Comparison of ENCODE assay signal across 14 mouse cellular contexts in the genomic region with DNA sequence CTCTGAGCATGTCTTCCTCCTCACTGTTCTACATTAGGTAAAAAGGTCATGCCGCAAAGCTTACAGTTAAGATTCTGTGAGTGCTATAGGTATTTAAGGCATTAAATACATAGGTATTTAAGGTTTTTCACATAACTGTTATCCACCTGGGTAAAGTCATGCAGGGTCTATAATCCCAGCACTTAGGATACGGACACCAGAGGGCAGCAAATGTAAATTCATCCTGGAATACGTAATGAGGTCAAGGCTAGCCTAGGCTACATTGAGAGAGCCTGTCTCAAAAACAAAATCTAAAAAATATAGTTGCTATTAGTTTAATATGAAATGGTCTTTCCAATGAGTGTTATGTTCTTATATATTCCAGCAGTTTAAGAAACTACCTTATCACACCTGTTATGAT. TPM values are rescaled to one million over a fixed set of nuclear protein-coding genes. Genes with fewer than 3 reads are reported as not detected.
"Had no signal": no experiment of that assay in that cellular context is flagged by ENCODE, and none has a peak within 500 bp of the region (broad histone marks: within the 10 kb centered on the region; RNA-seq: fewer than 3 reads in every experiment).

No protein-coding gene starts in this region.

- H3K27ac ChIP-seq: kidney, embryonic 15.5 days; limb, embryonic 10.5 days; macrophage; midbrain, embryonic 15.5 days; neural tube, embryonic 12.5 days had no signal

- H3K9me3 ChIP-seq: kidney, embryonic 15.5 days; limb, embryonic 10.5 days; midbrain, embryonic 15.5 days; neural tube, embryonic 12.5 days had no signal

- H3K36me3 ChIP-seq: kidney, embryonic 15.5 days; limb, embryonic 10.5 days; midbrain, embryonic 15.5 days; neural tube, embryonic 12.5 days had no signal

- H3K27me3 ChIP-seq: kidney, embryonic 15.5 days; megakaryocyte, embryonic 14.5 days; midbrain, embryonic 15.5 days; neural tube, embryonic 12.5 days had no signal

- H3K4me2 ChIP-seq: kidney, embryonic 15.5 days; midbrain, embryonic 11.5 days; midbrain, embryonic 15.5 days; neural tube, embryonic 12.5 days had no signal

- H3K4me1 ChIP-seq: kidney, embryonic 15.5 days; limb, embryonic 10.5 days; midbrain, embryonic 15.5 days; neural tube, embryonic 12.5 days had no signal

- H3K9ac ChIP-seq: kidney, embryonic 15.5 days; midbrain, embryonic 15.5 days; neural tube, embryonic 12.5 days had no signal

- ATAC-seq: midbrain, embryonic 15.5 days had no signal

- DNase-seq: kidney, adult 2 months; thymus, adult 18-20 months; thymus, postnatal 14 days had no signal

- H3K4me3 ChIP-seq: kidney, embryonic 15.5 days; limb, embryonic 10.5 days; megakaryocyte, embryonic 14.5 days; midbrain, embryonic 15.5 days; neural tube, embryonic 12.5 days had no signal

RNA-seq across cellular contexts. Expression of gene Pdcd1lg2, which starts 33.6 kb away (rescaled TPM):
- total RNA-seq: layer of hippocampus, postnatal 14 days; left cerebral cortex, postnatal 10 days had no signal
- polyA plus RNA-seq: kidney, embryonic 15.5 days; limb, embryonic 10.5 days; limb, embryonic 14.5 days; lung, embryonic 16.5 days; midbrain, embryonic 11.5 days; midbrain, embryonic 15.5 days; neural tube, embryonic 12.5 days had no signal
